Mouse (Mus musculus) right cerebral cortex, adult 2 months (tissue): ENCODE measurements around the gene Gm21409.
"Not testable (repeated sequence)": the region's sequence is repeated elsewhere in the genome, so short reads cannot be mapped to it uniquely, and the experiment has no call there.

Source experiments
- DNase-seq, 2 experiments: peaks; one replicate each; pipeline ENCODE4 v3.0.0; 2021 to 2022; ENCODE audit warnings: low spot score in 2 of 2

Gm21409 gene

GRCm38 (mm10) chrY:84746385-84746784, at the start of gene Gm21409:
Gene Gm21409, plus strand, starts transcription at chrY:84746685.
- DNase-seq, result not testable (repeated sequence)
